Mouse (Mus musculus) testis, adult 2 months (tissue): ENCODE results near the gene Irs2. TPM values are rescaled to one million over a fixed set of nuclear protein-coding genes. Genes with fewer than 3 reads are reported as not detected.

Experiments used
- H3K27ac ChIP-seq: fragments of 200-500 bp; 2 replicates; pipeline ENCODE4 v1.5.1; 2012; ENCODE audit warnings: low read depth, low read length; ENCODE audit not compliant: control insufficient read depth, insufficient read depth
- H3K27me3 ChIP-seq: fragments of 200-500 bp; 2 replicates; pipeline ENCODE4 v1.6.1; 2012; ENCODE audit warnings: mild to moderate bottlenecking, low read length, moderate library complexity; ENCODE audit not compliant: control insufficient read depth, insufficient read depth
- H3K36me3 ChIP-seq: fragments of 200-500 bp; 2 replicates; pipeline ENCODE4 v1.6.1; 2012; ENCODE audit warnings: mild to moderate bottlenecking, low read length; ENCODE audit not compliant: control insufficient read depth, insufficient read depth
- H3K4me1 ChIP-seq: fragments of 200-500 bp; 2 replicates; pipeline ENCODE4 v1.6.1; 2012; ENCODE audit warnings: low read length; ENCODE audit not compliant: control insufficient read depth, insufficient read depth
- H3K4me3 ChIP-seq: fragments of 200-500 bp; 2 replicates; pipeline ENCODE4 v1.5.1; 2012; ENCODE audit warnings: low read depth, mild to moderate bottlenecking, low read length, moderate library complexity, mixed read lengths; ENCODE audit not compliant: control insufficient read depth
- CTCF ChIP-seq: fragments of 200-500 bp; IDR thresholded peaks from 2 replicates; pipeline ENCODE4 v1.5.1; 2012; ENCODE audit warnings: low read depth, mild to moderate bottlenecking, inconsistent platforms, low read length, moderate library complexity; ENCODE audit not compliant: control insufficient read depth, insufficient read depth, insufficient replicate concordance
- POLR2A ChIP-seq: fragments of 200-500 bp; IDR thresholded peaks from 2 replicates; pipeline ENCODE4 v1.6.1; 2012; ENCODE audit warnings: low read depth, mild to moderate bottlenecking, inconsistent platforms, low read length, moderate library complexity; ENCODE audit not compliant: control insufficient read depth
- polyA plus RNA-seq: library from polyadenylated mRNA; depleted of rRNA; stranded (reverse); fragments of >200 nt; gene quantifications from 2 replicates; pipeline ENCODE4 v1.2.3, GENCODE M21; 2012

Irs2 gene
- polyA plus RNA-seq, 1 experiment, result 2.5 TPM

DNA sequence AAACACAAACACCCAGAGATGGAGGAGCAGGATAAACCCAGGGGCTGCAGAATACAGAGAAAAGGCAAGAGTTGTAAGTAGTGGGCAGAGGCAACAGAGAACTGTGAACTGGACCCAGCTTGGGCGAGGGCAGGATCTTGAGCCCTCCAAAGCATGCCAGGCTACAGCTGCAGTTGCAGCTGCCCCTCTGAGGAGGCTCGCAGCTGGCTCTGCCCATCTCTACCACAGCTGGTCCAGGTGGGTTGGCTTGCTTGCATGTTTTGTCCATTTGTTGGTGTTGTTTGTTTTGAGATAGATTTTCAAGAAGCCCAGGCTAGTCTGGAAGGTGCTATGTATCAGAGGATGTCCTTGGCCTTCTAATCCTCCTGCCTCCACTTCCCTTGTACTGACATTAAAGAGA is 56.0 kb downstream of the Irs2 start:
- H3K4me1 ChIP-seq, result no peaks in the 10 kb centered on the region
- no peaks in the 10 kb centered on the region for H3K36me3 ChIP-seq
- TF ChIP-seq CTCF, result no peak
- TF ChIP-seq POLR2A, result no peak
- H3K27me3 ChIP-seq, result no peaks in the 10 kb centered on the region
- no peak overlapping the region for H3K4me3 ChIP-seq
- no peak overlapping the region for H3K27ac ChIP-seq

- Histone ChIP-seq H3K4me1 (no peaks in the 10 kb centered on the region; the same call in 1 of the 2 replicates), H3K27me3 (no peaks in the 10 kb centered on the region), H3K27ac (no peak overlapping the region), H3K4me3 (no peak overlapping the region), H3K36me3 (no peaks in the 10 kb centered on the region)
- TF ChIP-seq POLR2A (no peak), CTCF (no peak)
Measured at GRCm38 (mm10) chr8:10951567-10951966, 56.7 kb downstream of the Irs2 start.

GRCm38 (mm10) chr8:10945939-10946740 is 62.1 kb downstream of the Irs2 start:
- Histone ChIP-seq H3K27ac (no peak overlapping the region), H3K27me3 (no peaks in the 10 kb centered on the region), H3K36me3 (no peaks in the 10 kb centered on the region), H3K4me1 (peaks cover 2% of the 10 kb centered on the region; the same call in 1 of the 2 replicates), H3K4me3 (no peak overlapping the region; the same call in 1 of the 2 replicates)
- TF ChIP-seq POLR2A (no peak), CTCF (no peak)

DNA sequence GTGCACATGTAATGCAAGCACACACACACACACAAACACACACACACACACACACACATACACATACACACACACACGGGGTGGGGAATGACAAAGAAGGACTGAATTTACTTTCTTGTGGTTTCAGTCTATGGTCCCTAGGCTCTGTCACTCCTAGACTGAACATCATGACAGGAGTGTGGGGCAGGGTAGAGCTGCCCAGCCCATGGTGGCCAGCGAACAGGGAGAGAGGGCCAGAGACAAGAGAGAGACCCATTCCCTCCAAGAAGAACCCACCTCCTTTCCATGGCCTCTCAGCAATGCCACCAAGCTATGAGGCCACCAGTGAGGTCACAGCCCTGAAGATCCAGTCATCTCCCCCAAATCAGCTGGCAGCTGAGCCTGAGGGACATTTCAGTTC is 62.8 kb downstream of the Irs2 start:
- H3K4me1 ChIP-seq, result peaks cover 2% of the 10 kb centered on the region; the same call in 1 of the 2 replicates
- no peaks in the 10 kb centered on the region for H3K27me3 ChIP-seq
- TF ChIP-seq POLR2A (no peak), CTCF (no peak)
- H3K4me3 ChIP-seq, result no peak overlapping the region
- H3K36me3 ChIP-seq, result no peaks in the 10 kb centered on the region
- H3K27ac ChIP-seq, result no peak overlapping the region

GRCm38 (mm10) chr8:10943314-10944060 is 64.8 kb downstream of the Irs2 start:
- TF ChIP-seq POLR2A, result no peak
- TF ChIP-seq CTCF, result no peak
- no peaks in the 10 kb centered on the region for H3K36me3 ChIP-seq
- H3K27me3 ChIP-seq, result no peaks in the 10 kb centered on the region
- no peak overlapping the region for H3K27ac ChIP-seq
- H3K4me1 ChIP-seq, result peaks cover 2% of the 10 kb centered on the region; the same call in 1 of the 2 replicates
- H3K4me3 ChIP-seq, result no peak overlapping the region

GRCm38 (mm10) chr8:10939883-10940282 is 68.4 kb downstream of the Irs2 start:
- Histone ChIP-seq H3K27ac (no peak overlapping the region), H3K36me3 (no peaks in the 10 kb centered on the region), H3K27me3 (no peaks in the 10 kb centered on the region), H3K4me3 (no peak overlapping the region), H3K4me1 (no peaks in the 10 kb centered on the region)
- TF ChIP-seq CTCF (no peak), POLR2A (no peak)

DNA sequence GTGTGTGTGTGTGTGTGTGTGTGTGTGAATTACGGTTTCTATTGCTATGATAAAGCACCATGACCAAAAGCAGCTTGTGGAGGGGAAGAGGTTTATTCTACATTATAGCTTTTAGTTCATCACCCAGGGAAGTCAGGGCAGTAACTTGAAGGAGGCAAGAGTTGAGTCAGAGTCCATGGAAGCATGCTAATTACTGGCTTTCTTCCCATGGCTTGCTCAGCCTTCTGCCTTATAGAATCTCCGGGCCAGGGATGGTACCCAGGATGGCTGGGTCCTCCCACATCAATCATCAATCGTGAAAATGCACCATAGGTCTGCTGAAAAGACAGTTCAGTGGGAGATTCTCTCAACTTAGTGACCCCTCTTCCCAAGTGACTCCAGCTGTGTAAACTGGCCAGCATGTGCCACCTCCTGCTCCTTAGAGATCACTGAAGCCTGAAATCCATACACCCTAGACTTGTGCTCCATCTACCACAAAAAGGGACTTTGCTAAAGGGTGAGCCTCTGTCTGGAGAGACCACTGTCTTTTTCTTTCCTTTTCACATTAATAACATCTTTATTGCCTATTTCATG is 69.0 kb downstream of the Irs2 start:
- TF ChIP-seq CTCF, result no peak
- no peak for TF ChIP-seq POLR2A
- no peak overlapping the region for H3K27ac ChIP-seq
- H3K4me1 ChIP-seq, result no peaks in the 10 kb centered on the region
- H3K4me3 ChIP-seq, result no peak overlapping the region
- no peaks in the 10 kb centered on the region for H3K36me3 ChIP-seq
- no peaks in the 10 kb centered on the region for H3K27me3 ChIP-seq
